Mouse (Mus musculus): ENCODE data around the gene Tusc1. TPM values are rescaled to one million over a fixed set of nuclear protein-coding genes. Genes with fewer than 3 reads are reported as not detected.

Gene Tusc1
- 3.6 TPM for polyA plus RNA-seq (2014; fragmentation: Illumina TruSeq; extraction: RNeasy Lipid Tissue Mini Kit (QIAGEN cat#74804); ENCODE audit: low read depth, low replicate concordance)

GRCm38 (mm10) chr4:93335118-93336003, at the start of gene Tusc1:
Tusc1 (minus strand) TSS chr4:93335511.

